Mouse (Mus musculus) kidney, postnatal 36 days (tissue): ENCODE results near the gene E130114P18Rik.

Source experiments
- DNase-seq, 2 experiments: peaks; one replicate each; pipeline ENCODE4 v3.0.0; 2021 to 2022; ENCODE audit warnings: mixed read lengths in 2 of 2

E130114P18Rik gene

GRCm38 (mm10) chr4:97751030-97751482, 26.8 kb downstream of the E130114P18Rik start:
- peak; percentile 94 to 97 for DNase-seq

GRCm38 (mm10) chr4:97750401-97750800, 27.5 kb downstream of the E130114P18Rik start:
- DNase-seq: no peak

GRCm38 (mm10) chr4:97746106-97746900, 31.6 kb downstream of the E130114P18Rik start:
- peak in 1 of 2 experiments; percentile 48 for DNase-seq

- peak; percentile 72 to 90 for DNase-seq
These were observed 32.4 kb downstream of the E130114P18Rik start for GRCm38 (mm10) chr4:97745296-97746105.

- no peak for DNase-seq
These were observed 33.9 kb downstream of the E130114P18Rik start for GRCm38 (mm10) chr4:97743932-97744331.

GRCm38 (mm10) chr4:97733392-97733791, 44.5 kb downstream of the E130114P18Rik start:
- no peak for DNase-seq

- no peak for DNase-seq
These were observed 47.5 kb downstream of the E130114P18Rik start for GRCm38 (mm10) chr4:97730416-97730815.

- no peak for DNase-seq
These were observed 47.9 kb downstream of the E130114P18Rik start for GRCm38 (mm10) chr4:97729999-97730398.

GRCm38 (mm10) chr4:97728520-97728919, 49.4 kb downstream of the E130114P18Rik start:
- no peak for DNase-seq

- no peak for DNase-seq
These were observed 54.5 kb downstream of the E130114P18Rik start for GRCm38 (mm10) chr4:97723374-97723773.

- DNase-seq: no peak
These were observed 55.2 kb downstream of the E130114P18Rik start for GRCm38 (mm10) chr4:97722666-97723065.

- DNase-seq: no peak
These were observed 63.3 kb downstream of the E130114P18Rik start for GRCm38 (mm10) chr4:97714616-97715015.

GRCm38 (mm10) chr4:97714101-97714615, 63.7 kb downstream of the E130114P18Rik start:
- DNase-seq: no peak

- DNase-seq: no peak
These were observed 65.3 kb downstream of the E130114P18Rik start for GRCm38 (mm10) chr4:97712547-97712946.

- no peak for DNase-seq
These were observed 67.7 kb downstream of the E130114P18Rik start for GRCm38 (mm10) chr4:97710048-97710765.

GRCm38 (mm10) chr4:97707373-97708152, 70.3 kb downstream of the E130114P18Rik start:
- DNase-seq: peak; percentile 45 to 56

- peak; percentile 49 to 53 for DNase-seq
These were observed 80.9 kb downstream of the E130114P18Rik start for GRCm38 (mm10) chr4:97696684-97697615.

- DNase-seq: peak; percentile 27 to 38
These were observed 82.4 kb downstream of the E130114P18Rik start for GRCm38 (mm10) chr4:97695414-97696040.

- no peak for DNase-seq
These were observed 83.9 kb downstream of the E130114P18Rik start for GRCm38 (mm10) chr4:97693931-97694330.

- no peak for DNase-seq
These were observed 84.8 kb downstream of the E130114P18Rik start for GRCm38 (mm10) chr4:97693054-97693453.
